Mouse (Mus musculus): ENCODE measurements at regions not wholly inside any gene's neighbourhood (a gene's known extent, or its start where the extent isn't known, plus 50 kb on each side); places are given as distances from the start of the nearest gene placed in this dataset.

- Histone ChIP-seq H3K4me1 (ENCODE audit: control insufficient read depth, insufficient read depth, low read length) (no peaks in the 10 kb centered on the region), H3K27me3 (replicated peaks; ENCODE audit: control insufficient read depth, insufficient read depth, low read length) (no peaks in the 10 kb centered on the region), H3K4me3 (ENCODE audit: insufficient read depth, low read depth, low read length) (no peak overlapping the region), H3K27ac (ENCODE audit: insufficient read depth, low read depth, low read length) (no peak overlapping the region), H3K36me3 (ENCODE audit: control insufficient read depth, insufficient read depth, low read length) (no peaks in the 10 kb centered on the region)
- whole genome bisulfite sequencing: 87% methylated on average over 5 of the region's 5 CpGs
- DNase-seq: no peak
- no peak for TF ChIP-seq POLR2A (IDR thresholded peaks at IDR 0.05; ENCODE audit: low read depth, low read length)
- no peak for TF ChIP-seq CTCF (conservative IDR thresholded peaks at IDR 0.05; ENCODE audit: insufficient read depth, insufficient read length, low read depth, low read length)
Observed at GRCm38 (mm10) chr1:80015474-80015873, 154.5 kb upstream of the Serpine2 start.

- Histone ChIP-seq H3K4me3 (ENCODE audit: insufficient read depth, low read depth, low read length) (no peak overlapping the region), H3K27ac (ENCODE audit: insufficient read depth, low read depth, low read length) (no peak overlapping the region), H3K36me3 (ENCODE audit: control insufficient read depth, insufficient read depth, low read length) (no peaks in the 10 kb centered on the region), H3K27me3 (replicated peaks; ENCODE audit: control insufficient read depth, insufficient read depth, low read length) (no peaks in the 10 kb centered on the region), H3K4me1 (ENCODE audit: control insufficient read depth, insufficient read depth, low read length) (no peaks in the 10 kb centered on the region)
- no peak for DNase-seq
- TF ChIP-seq CTCF (conservative IDR thresholded peaks at IDR 0.05; ENCODE audit: insufficient read depth, insufficient read length, low read depth, low read length) (no peak), POLR2A (IDR thresholded peaks at IDR 0.05; ENCODE audit: low read depth, low read length) (no peak)
- 83% methylated on average over 2 of the region's 2 CpGs for WGBS
Observed at GRCm38 (mm10) chr1:80014586-80014985, 153.6 kb upstream of the Serpine2 start.

- DNase-seq: no peak
- no peak overlapping the region for H3K27ac ChIP-seq (ENCODE audit: insufficient read depth, low read depth, low read length)
- no peak overlapping the region for H3K4me3 ChIP-seq (ENCODE audit: insufficient read depth, low read depth, low read length)
- no peaks in the 10 kb centered on the region for H3K4me1 ChIP-seq (ENCODE audit: control insufficient read depth, insufficient read depth, low read length)
- WGBS: 49% methylated on average over 4 of the region's 4 CpGs
- no peaks in the 10 kb centered on the region for H3K27me3 ChIP-seq (replicated peaks; ENCODE audit: control insufficient read depth, insufficient read depth, low read length)
- H3K36me3 ChIP-seq (ENCODE audit: control insufficient read depth, insufficient read depth, low read length): no peaks in the 10 kb centered on the region
- no peak for TF ChIP-seq CTCF (conservative IDR thresholded peaks at IDR 0.05; ENCODE audit: insufficient read depth, insufficient read length, low read depth, low read length)
- TF ChIP-seq POLR2A (IDR thresholded peaks at IDR 0.05; ENCODE audit: low read depth, low read length): no peak
Observed at GRCm38 (mm10) chr1:80010724-80011123, 149.7 kb upstream of the Serpine2 start.

GRCm38 (mm10) chr1:79999081-79999480 lies 138.1 kb upstream of the Serpine2 start:
- Histone ChIP-seq H3K4me3 (ENCODE audit: insufficient read depth, low read depth, low read length) (no peak overlapping the region), H3K27me3 (replicated peaks; ENCODE audit: control insufficient read depth, insufficient read depth, low read length) (no peaks in the 10 kb centered on the region), H3K27ac (ENCODE audit: insufficient read depth, low read depth, low read length) (no peak overlapping the region), H3K36me3 (ENCODE audit: control insufficient read depth, insufficient read depth, low read length) (no peaks in the 10 kb centered on the region), H3K4me1 (ENCODE audit: control insufficient read depth, insufficient read depth, low read length) (no peaks in the 10 kb centered on the region)
- peak; percentile 15 for DNase-seq
- no peak for TF ChIP-seq POLR2A (IDR thresholded peaks at IDR 0.05; ENCODE audit: low read depth, low read length)
- peak; percentile 48 for TF ChIP-seq CTCF (conservative IDR thresholded peaks at IDR 0.05; ENCODE audit: insufficient read depth, insufficient read length, low read depth, low read length)
- whole genome bisulfite sequencing: 75% methylated on average over 11 of the region's 11 CpGs

GRCm38 (mm10) chr1:79997911-79998310 lies 136.9 kb upstream of the Serpine2 start:
- 87% methylated on average over 10 of the region's 10 CpGs for WGBS
- no peak for TF ChIP-seq POLR2A (IDR thresholded peaks at IDR 0.05; ENCODE audit: low read depth, low read length)
- no peak for TF ChIP-seq CTCF (conservative IDR thresholded peaks at IDR 0.05; ENCODE audit: insufficient read depth, insufficient read length, low read depth, low read length)
- no peak overlapping the region for H3K4me3 ChIP-seq (ENCODE audit: insufficient read depth, low read depth, low read length)
- DNase-seq: no peak
- H3K27ac ChIP-seq (ENCODE audit: insufficient read depth, low read depth, low read length): no peak overlapping the region
- H3K36me3 ChIP-seq (ENCODE audit: control insufficient read depth, insufficient read depth, low read length): no peaks in the 10 kb centered on the region
- H3K27me3 ChIP-seq (replicated peaks; ENCODE audit: control insufficient read depth, insufficient read depth, low read length): no peaks in the 10 kb centered on the region
- no peaks in the 10 kb centered on the region for H3K4me1 ChIP-seq (ENCODE audit: control insufficient read depth, insufficient read depth, low read length)

- Histone ChIP-seq H3K36me3 (ENCODE audit: control insufficient read depth, insufficient read depth, low read length) (no peaks in the 10 kb centered on the region), H3K27ac (ENCODE audit: insufficient read depth, low read depth, low read length) (no peak overlapping the region), H3K4me3 (ENCODE audit: insufficient read depth, low read depth, low read length) (no peak overlapping the region), H3K4me1 (ENCODE audit: control insufficient read depth, insufficient read depth, low read length) (no peaks in the 10 kb centered on the region), H3K27me3 (replicated peaks; ENCODE audit: control insufficient read depth, insufficient read depth, low read length) (no peaks in the 10 kb centered on the region)
- 95% methylated on average over 6 of the region's 6 CpGs for WGBS
- no peak for TF ChIP-seq POLR2A (IDR thresholded peaks at IDR 0.05; ENCODE audit: low read depth, low read length)
- TF ChIP-seq CTCF (conservative IDR thresholded peaks at IDR 0.05; ENCODE audit: insufficient read depth, insufficient read length, low read depth, low read length): no peak
- DNase-seq: no peak
Observed at GRCm38 (mm10) chr1:79997456-79997855, 136.5 kb upstream of the Serpine2 start.

GRCm38 (mm10) chr1:79984721-79985120 lies 123.7 kb upstream of the Serpine2 start:
- 79% methylated on average over 3 of the region's 3 CpGs for WGBS
- Histone ChIP-seq H3K4me1 (ENCODE audit: control insufficient read depth, insufficient read depth, low read length) (no peaks in the 10 kb centered on the region), H3K27me3 (replicated peaks; ENCODE audit: control insufficient read depth, insufficient read depth, low read length) (no peaks in the 10 kb centered on the region), H3K27ac (ENCODE audit: insufficient read depth, low read depth, low read length) (no peak overlapping the region), H3K36me3 (ENCODE audit: control insufficient read depth, insufficient read depth, low read length) (no peaks in the 10 kb centered on the region), H3K4me3 (ENCODE audit: insufficient read depth, low read depth, low read length) (no peak overlapping the region)
- DNase-seq: no peak
- TF ChIP-seq POLR2A (IDR thresholded peaks at IDR 0.05; ENCODE audit: low read depth, low read length) (no peak), CTCF (conservative IDR thresholded peaks at IDR 0.05; ENCODE audit: insufficient read depth, insufficient read length, low read depth, low read length) (no peak)

Measured in kidney, adult 2 months (tissue).